Mouse (Mus musculus) frontal cortex, adult (tissue): Measurements from ENCODE around the gene Ndufa6.

Experiments used
- ATAC-seq: cut with Nextera tagmentation; 2 replicates; pipeline ENCODE4 v1.9.2; 2017; ENCODE audit warnings: mild to moderate bottlenecking, moderate library complexity, mixed read lengths; ENCODE audit not compliant: low TSS enrichment

Gene Ndufa6

GRCm38 (mm10) chr15:82341675-82342542 lies 12.2 kb downstream of the Ndufa6 start:
- ATAC-seq = no peak

- no peak for ATAC-seq
Observed at GRCm38 (mm10) chr15:82341036-82341501, 13.1 kb downstream of the Ndufa6 start.

- ATAC-seq = no peak
Observed at GRCm38 (mm10) chr15:82340414-82341035, 13.6 kb downstream of the Ndufa6 start.

GRCm38 (mm10) chr15:82339634-82340254 lies 14.4 kb downstream of the Ndufa6 start:
- no peak for ATAC-seq

- no peak for ATAC-seq
Observed at GRCm38 (mm10) chr15:82339150-82339549, 15.0 kb downstream of the Ndufa6 start.

- ATAC-seq = peak; percentile 98
Observed at GRCm38 (mm10) chr15:82338593-82339112, 15.5 kb downstream of the Ndufa6 start, which contains the start of the genes Naga, Pheta2 and Smdt1. Gene Naga (minus strand): TSS chr15:82338925. Gene Pheta2 (plus strand): TSS chr15:82338942. Gene Smdt1 (plus strand): TSS chr15:82338959.

GRCm38 (mm10) chr15:82337875-82338274 lies 16.2 kb downstream of the Ndufa6 start:
- no peak for ATAC-seq

- ATAC-seq = no peak
Observed at GRCm38 (mm10) chr15:82336629-82337028, 17.5 kb downstream of the Ndufa6 start.

GRCm38 (mm10) chr15:82335194-82335593 lies 18.9 kb downstream of the Ndufa6 start:
- ATAC-seq = no peak

GRCm38 (mm10) chr15:82325382-82325781 lies 28.7 kb downstream of the Ndufa6 start:
- no peak for ATAC-seq

GRCm38 (mm10) chr15:82322195-82322594 lies 31.9 kb downstream of the Ndufa6 start:
- no peak for ATAC-seq

- ATAC-seq = no peak
Observed at GRCm38 (mm10) chr15:82319613-82320012, 34.5 kb downstream of the Ndufa6 start.

- ATAC-seq = no peak
Observed at GRCm38 (mm10) chr15:82317839-82318238, 36.3 kb downstream of the Ndufa6 start.

GRCm38 (mm10) chr15:82308416-82308815 lies 45.7 kb downstream of the Ndufa6 start:
- ATAC-seq = no peak

GRCm38 (mm10) chr15:82307107-82307506 lies 47.0 kb downstream of the Ndufa6 start:
- ATAC-seq = no peak
